Mouse (Mus musculus) duodenum, adult 2 months (tissue): Measurements from ENCODE around the gene M6pr. TPM values are rescaled to one million over a fixed set of nuclear protein-coding genes. Genes with fewer than 3 reads are reported as not detected.

Experiments
- polyA plus RNA-seq: library from polyadenylated mRNA; depleted of rRNA; stranded (reverse); fragments of >200 nt; gene quantifications from 2 replicates; pipeline ENCODE4 v1.2.3, GENCODE M21; 2012; ENCODE audit warnings: low replicate concordance; rRNA removed

M6pr gene
- 16.6 and 19.0 TPM in 2 replicates for polyA plus RNA-seq

DNA sequence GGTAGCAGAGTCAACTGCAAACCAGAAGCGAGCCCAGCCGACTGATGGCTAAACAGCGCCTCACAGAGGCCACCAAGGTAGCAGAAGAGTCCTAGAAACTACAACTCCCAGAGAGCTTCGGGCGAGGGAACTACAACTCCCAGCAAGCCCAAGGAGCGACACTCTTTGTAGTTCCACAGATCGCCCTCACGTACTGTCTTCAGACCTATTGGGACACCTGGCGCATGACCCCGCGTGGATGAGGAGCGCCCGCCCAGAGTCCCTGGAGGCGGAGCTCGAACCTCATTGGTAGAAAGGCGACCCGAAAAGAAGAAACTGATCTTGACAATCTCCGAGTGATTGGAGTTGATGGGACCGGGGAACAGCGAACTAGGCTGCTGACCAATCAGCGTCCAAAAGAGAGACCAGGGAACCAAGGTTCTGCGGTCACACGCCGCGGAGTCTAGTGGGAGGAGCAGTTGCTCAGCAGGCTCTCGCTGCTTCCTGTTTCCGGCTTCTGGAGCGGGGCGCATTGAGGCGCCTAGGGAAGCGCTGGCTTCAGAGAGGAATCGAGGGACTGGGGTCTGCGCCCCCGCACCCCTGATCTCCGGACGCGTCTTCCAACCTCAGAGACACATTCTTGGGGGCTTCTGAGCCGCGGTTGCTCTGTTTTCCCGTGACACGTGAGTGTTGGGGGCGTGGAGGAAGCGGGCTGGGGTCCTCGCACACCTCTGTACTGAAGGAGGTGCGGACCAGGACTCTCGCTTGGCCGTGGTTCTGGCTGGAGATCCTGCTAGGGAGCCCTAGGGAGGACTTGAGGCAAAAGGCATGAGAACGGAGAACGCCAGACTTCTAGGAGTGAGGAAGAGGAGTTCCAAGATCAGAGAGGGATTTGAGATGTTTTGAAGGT lies at the start of gene M6pr:
Gene M6pr (plus strand): TSS at position 216 of the 889 bp plus-strand sequence.

DNA sequence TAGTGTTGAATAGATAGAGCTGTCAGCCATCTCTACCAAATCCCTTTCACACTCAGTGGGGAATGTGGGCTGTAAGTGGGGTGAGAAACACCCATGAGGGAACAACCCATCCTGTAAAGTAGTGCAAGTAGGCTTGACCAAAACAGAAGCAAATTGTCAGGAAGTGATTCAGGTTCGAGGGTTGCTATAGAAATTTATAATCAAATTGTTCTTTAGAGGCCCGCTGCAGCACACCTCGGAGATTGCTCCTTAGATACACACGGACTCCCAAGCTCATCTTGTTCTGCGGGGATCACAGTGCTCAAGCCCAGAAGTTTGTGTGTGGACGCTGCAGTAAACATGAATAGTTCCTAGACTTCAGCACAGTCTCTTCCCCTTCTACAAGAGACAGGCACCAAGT lies 25.7 kb upstream of the M6pr start, which contains the start of gene Klrg1:
Gene Klrg1 (minus strand): TSS at position 101 of the 400 bp plus-strand sequence.

DNA sequence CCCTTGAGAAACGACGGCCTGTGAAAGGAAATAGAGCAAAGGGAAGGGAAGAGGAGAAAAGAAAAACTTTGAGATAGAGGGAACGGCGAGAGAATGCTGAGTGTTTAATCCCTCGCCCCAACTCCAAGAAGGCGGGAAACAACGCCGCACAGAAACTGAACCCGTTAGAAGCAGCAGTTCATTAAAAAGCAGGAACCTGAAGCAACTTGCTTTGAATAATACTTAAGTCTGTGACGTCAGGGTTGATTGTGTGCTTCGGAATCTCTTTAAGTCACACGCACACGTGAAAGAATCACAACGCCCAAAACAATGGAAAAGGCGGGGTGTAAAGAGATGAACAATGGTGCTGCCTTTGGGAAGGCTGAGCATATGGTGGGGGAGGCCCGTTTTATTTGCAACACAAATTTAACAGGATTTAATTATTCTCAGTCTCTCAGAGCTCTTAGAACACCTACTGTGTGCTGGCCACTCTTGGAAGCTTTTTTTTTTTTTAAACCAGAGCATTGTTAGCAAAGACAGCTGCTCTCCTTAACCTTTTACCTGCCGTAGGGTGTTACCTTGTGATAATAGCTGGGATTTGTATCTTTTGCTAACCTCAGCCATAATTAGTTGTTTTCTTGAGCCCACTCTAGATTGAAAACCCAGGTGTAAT lies 32.0 kb downstream of the M6pr start, which contains the start of gene Phc1:
Gene Phc1 (minus strand): TSS at position 213 of the 652 bp plus-strand sequence.

Other genes with a start within 250 kb of the M6pr start
- 0.12 TPM in 1 of 2 replicates, not detected in the other for gene Klrg1, start 25.8 kb upstream of the M6pr start, polyA plus RNA-seq
- 8.7 and 19.4 TPM in 2 replicates for gene Phc1, start 31.8 kb downstream of the M6pr start, polyA plus RNA-seq
- gene Rimklb, start 190.0 kb downstream of the M6pr start, polyA plus RNA-seq = not detected in 2 replicates
- 9.8 and 15.8 TPM in 2 replicates for gene Mfap5, start 197.1 kb downstream of the M6pr start, polyA plus RNA-seq
- gene Aicda, start 245.1 kb downstream of the M6pr start, polyA plus RNA-seq = 0.17 TPM in 1 of 2 replicates, not detected in the other